Mouse (Mus musculus) fat pad, adult 2 months (tissue): ENCODE data around the gene Best2.

Experiments
- DNase-seq: peaks from one replicate; pipeline ENCODE4 v3.0.0-alpha.2; 2011; ENCODE audit warnings: low read depth, low spot score; ENCODE audit errors: extremely low read depth

The Best2 gene

DNA sequence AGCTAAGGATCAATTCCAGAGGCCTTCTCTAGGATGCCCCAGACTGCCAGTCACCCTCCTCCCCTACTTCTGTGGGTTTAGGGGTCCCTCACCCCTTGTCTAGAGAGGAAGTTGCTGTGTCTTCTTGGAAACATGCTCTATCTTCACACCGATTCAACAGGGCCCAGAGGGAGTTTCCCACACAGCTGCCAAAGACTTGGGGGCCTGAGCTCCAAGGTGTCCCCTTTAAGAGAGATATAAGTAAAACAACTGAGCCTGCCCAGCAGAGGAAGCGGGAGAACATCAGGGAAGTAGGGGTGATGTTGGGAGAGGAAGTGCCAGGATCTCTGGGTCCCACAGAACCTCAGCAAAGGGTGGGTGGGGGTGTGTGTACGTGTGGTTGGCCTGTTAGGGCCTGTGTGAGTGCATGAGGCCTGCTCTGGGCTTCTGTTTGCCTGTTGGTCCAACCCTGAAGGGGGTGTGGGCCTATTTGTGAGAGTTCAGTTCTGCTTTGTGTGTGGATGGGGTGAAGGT lies 31.8 kb downstream of the Best2 start:
- no peak for DNase-seq

DNA sequence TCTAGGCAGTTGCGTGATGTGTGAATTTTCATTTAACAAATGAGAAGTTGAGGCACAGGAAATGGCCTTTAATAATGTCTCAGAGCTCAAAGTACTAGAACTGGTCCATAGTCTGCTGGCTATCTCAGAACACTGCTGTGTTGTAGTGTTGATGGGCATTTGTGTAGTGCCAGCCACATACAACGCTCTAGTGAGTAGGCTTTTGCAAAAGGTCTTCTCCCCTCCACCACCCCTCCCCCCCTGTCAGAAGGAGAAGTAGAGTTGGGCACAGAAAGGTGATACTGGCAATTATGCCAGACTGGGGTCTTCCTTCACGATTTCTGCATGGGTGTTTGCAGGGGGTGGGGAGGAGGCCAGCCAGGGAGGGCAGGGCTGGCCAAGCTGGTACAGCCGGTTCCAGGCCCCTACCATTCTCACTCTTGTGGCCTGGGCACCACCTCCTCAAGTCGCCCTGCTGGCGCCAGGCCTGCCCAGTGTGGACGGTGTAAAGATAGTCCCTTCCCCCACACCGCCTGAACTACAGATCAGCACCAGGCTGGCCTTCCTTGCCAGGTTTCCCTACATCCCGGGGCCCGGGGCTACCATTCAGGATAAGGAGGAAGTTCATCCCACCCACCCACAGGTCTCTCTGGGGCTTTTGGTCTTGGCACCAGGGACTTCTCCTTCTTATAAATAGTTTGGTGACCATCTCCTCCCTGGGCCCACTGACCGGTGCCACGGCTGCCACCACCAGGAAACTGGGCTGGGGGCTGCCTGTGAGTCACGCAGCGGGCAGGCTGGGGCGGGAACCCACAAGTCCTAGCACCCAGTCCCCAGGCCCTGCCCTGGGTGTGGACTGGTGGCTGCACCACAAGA lies 32.5 kb downstream of the Best2 start:
- no peak for DNase-seq

- DNase-seq: no peak
Measured at GRCm38 (mm10) chr8:84980622-84981358, 33.5 kb downstream of the Best2 start.

DNA sequence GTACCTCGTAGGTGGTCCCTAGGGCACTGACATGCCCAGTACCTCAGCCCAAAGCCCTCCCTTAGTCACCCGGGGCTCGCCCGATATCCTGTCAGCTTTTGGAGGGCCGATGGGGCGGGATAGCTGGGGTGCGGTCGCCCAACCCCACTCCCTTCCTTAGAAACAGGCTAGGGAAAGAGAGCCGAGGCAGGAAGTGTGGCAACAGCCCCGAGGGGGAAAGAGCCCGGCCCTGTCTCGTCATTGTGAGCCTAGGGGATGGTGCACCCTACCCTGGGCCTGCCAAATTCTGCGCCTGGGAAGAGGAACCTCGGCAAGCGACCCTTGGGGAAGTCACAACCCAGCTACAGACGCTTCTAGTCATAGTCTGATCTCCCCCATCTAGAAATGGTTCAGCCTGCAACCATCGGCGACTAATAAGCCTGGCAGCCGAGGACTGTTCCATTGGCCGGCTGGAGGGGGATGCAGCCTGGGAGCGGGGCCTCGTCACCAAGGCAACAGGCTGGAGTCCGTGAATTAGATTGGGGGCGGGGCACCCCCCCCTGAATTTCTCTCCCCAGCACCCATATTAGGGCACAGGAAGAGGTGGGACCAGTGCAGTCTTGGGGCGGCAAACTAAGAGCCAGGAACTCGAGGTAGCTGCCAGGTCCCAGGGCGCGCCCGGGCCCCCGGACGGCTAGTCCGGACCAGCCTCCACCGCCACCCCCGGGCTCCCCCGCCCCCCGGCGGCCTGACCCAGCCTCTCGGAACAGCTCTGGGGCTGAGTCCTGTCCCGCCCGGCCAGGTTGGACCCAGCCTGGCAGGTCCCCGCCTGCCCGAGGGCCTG lies 34.5 kb downstream of the Best2 start:
- DNase-seq: no peak

DNA sequence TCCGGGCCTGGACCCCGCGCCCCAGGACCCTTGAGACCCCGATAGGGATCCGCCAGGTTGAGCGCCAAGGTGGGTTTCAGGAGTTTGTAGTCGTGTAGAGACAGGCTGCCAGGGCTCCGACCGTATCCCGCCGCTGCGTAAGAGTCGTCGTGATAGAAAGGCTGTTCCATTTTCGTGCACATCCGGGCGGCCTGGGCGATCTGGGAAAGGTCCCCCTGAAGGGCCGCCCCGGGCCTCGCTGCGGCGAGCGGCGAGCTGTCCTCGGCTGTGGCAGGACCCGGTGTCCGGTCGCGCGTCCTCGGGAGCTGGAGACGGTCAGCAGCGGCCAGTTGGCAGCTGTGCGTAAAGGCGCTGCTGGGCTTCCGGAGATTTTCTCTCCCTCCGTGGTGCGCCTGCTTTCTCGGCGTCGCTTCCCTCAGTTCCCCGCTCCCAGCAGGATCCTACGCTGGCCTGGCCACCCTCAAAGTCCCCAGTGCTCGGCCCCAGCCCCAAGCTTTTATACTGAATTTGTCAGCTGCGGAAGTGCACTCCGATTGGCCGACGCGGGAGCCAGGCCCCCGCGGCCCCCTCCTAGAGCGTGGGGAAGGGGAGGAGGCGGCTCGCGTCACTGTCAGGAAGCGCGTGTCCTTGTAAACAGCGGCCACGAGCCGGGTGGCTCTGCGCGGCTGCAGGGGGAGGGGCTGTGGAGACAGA lies 35.9 kb downstream of the Best2 start, which contains the start of gene Junb:
TSS of gene Junb (minus strand) at position 471 of the 693 bp plus-strand sequence.
- DNase-seq: no peak

DNA sequence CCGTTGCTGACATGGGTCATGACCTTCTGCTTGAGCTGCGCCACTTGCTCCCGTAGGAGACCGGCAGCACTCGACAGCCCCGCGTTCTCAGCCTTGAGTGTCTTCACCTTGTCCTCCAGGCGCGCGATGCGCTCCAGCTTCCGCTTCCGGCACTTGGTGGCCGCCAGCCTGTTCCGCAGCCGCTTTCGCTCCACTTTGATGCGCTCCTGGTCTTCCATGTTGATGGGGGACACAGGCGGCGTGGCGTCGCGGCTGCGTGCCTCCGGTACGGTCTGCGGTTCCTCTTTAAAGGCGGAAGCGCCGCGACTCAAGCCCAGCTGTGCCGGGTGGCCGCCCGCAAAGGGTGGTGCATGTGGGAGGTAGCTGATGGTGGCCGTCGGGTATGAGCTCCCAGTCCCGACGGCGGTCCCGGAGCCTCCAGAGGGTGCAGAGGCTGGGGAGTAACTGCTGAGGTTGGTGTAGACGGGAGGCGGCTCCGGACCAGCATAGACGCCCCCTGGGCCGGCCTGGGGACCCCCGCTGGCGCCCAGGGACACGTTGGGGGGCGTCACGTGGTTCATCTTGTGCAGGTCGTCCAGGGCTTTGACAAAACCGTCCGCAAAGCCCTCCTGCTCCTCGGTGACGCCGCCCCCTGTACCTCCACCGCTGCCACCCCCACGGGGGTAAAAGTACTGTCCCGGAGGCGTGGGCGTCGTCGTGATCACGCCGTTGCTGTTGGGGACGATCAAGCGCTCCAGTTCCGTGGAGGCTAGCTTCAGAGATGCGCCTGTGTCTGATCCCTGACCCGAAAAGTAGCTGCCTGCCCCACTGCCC lies 36.7 kb downstream of the Best2 start:
- no peak for DNase-seq

DNA sequence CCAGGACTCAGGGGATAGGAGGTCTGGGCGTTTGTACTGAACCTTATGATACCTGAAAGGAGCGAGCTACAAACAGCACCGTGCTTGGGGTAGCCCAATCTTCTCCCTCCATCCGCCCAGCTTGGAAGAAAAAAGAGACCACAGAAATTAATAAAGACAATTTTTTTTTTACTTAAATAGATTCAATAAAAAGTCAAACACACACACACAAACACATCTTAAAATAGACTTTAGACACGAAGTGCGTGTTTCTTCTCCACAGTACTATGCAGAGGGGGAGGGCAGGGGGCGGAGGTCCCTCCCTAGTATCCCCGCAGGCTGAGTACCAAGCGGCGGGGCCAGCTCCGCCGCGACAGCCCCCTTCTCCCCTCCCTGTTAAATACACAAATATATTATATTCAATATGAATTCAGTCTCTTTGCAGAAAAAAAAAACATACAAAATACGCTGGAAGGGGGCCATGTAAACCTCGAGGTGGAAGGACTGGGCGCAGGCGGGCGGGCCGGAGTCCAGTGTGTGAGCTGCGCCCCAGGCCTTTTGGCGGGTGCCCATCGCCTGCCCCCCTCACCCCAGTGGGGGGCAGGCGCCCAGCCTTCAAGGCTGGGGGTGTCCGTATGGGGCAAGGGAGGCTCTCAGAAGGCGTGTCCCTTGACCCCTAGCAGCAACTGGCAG lies 37.4 kb downstream of the Best2 start:
- no peak for DNase-seq

DNA sequence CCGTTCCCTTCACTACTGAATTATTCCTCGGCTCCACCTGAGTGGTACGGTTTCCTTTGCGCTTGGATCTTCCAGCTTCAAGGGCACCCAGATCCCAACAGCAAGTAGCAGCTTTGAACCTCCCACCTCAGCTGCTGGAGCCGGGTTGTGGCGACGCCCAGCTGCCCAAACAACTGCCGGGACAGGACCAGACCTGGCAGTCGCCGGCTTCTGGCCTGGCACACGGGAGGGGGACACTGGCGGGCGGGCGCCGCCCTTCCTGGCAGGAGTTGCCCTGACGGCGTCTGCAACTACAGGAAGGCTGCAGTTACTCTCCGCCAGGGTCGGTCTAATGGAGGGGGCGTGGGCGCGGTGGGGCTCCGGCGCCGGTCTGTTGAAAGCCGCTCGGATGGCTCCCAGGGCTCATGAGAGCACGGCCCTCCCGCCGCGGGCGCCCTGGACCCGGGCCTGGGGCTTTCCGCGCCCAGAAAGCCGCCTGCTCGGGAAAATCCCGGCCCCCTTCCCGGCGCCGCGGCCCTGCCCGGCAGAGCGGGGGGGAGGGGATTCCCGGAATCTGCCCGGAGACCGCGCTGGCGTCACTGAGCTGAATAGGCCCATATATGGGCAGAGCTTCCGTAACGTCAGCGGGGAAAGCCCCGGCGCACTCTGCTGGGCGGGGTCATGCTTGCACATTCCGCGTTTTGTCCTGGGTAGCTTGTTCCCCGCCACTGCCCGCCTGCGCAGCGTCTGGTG lies 38.1 kb downstream of the Best2 start:
- no peak for DNase-seq

DNA sequence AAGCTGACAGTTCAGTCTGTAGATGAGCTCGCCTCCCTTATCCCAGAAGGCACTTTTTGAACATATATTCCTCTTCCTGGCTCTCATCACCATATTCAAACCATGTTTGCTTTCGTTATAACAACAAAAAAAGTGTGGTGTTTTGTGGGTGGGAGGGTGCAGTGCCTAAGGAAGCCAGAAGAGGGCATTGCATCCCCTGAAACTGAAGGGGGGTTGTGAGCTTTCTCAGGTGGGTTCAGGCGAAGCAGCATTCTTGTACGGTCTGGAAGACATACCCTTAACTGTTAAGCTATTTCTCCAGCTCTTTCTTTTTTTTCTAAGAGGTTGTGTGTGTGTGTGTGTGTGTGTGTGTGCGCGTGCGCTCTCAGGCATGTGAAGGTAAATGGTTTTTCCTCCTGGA lies 38.9 kb downstream of the Best2 start:
- no peak for DNase-seq

DNA sequence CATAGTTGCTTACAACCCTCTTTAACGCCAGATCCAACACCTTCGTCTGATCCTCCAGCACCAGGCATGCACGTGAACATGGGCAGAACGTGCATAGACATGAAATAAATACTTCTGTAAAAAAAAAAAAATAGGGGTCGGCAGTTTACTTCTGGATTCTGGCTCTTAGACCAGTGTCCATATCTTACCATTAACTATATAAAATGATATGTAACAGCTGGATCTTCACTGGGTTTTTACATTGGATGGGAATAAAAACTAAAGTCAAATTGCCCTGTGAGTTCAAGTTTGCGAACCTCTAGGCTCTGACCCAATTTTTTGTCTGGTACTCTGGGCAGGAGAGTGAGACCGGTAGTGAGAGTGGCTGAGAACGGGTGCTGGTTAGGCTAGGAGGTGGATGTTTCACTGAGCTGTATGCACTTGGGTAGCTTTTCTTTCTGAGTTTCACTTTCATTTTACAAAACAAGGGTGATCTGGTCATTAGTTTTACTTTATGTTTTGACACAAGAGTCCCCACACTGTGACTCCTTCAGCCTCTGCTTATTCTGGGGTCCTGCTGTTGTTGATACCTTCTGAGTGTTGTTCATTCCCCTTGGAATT lies 39.7 kb downstream of the Best2 start:
- DNase-seq: no peak

DNA sequence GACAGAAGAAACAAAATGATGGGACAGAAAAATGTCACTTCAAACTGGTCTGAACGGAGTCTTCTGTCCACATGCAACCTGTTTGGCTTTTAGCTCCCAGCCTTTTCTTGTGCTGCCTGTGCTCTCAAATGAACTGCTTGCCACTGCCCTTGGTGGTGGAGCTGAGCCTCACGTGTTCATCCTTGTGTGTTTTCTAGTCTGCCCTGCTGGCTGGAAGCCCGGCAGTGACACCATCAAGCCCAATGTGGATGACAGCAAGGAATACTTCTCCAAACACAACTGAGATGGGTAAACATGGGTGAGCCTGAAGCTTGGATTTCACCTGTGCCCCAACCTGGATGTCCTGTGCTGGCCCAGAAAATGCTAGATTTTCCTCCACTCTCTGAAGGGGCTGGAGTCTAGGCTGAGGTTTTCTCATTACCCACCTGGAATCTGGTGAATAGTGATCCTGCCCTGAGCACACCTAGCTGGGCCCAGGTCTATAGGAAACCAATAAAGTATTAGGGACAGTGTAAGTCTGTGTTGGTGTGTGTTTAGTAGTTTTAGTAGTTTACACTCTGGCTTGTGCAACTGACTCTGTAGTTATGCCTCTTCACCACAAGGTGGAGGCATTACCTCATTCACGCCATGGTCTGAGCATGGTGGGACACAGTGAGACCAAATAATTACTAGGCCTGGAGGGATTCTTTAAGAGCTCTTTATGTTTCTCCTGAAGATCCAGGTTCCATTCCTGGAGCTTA lies 40.4 kb downstream of the Best2 start:
- no peak for DNase-seq

GRCm38 (mm10) chr8:84973079-84973478 lies 41.3 kb downstream of the Best2 start:
- no peak for DNase-seq

DNA sequence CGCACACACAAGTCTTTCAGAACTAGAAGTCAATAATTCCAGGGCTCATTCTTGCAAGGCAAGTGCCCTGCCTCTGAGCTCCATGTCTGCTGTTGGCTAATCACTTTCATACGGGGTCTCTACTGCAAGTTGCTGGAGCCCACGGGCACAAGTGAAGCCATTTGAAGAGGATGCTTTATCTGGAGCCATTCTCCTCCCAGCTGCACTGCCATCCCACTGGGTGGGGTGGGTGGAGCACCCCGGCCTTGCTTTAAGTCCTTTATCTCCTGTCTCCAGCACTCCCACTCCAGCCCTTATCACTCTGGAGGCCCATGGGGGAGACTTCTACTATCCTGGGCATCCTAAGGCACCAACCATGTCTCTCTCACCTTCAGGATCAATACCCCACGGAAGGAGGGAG lies 43.4 kb downstream of the Best2 start:
- no peak for DNase-seq

- no peak for DNase-seq
Measured at GRCm38 (mm10) chr8:84970135-84970790, 44.1 kb downstream of the Best2 start.

GRCm38 (mm10) chr8:84969241-84970134 lies 44.8 kb downstream of the Best2 start, which contains the start of the genes Gm49661, Prdx2 and Rnaseh2a:
TSS of gene Gm49661 (minus strand) at chr8:84969433.
TSS of gene Prdx2 (plus strand) at chr8:84969587.
TSS of gene Rnaseh2a (minus strand) at chr8:84969767.
- DNase-seq: no peak

DNA sequence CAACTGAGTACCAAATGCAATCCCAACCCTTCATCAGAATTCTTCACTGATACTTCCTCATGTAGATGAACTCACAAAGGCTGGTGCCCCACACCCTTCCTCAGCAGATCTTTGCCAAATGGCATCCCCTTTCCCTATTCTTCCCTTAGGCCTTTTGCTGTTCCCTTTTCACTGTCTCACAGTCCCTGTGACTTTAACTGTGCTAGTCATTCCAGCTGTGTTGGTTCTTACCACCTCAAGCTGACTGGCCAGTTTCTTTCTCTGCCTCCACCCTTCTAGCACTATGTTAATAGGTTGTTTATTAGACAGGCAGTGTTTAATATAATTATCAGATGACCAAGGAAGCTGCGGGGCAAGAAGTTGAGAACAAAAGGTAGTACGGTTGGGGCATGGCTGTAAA lies 45.7 kb downstream of the Best2 start:
- no peak for DNase-seq
